Comparison of ENCODE assay signal across 12 mouse cellular contexts in genomic region chr6:129557298-129558023, GRCm38 (mm10). TPM values are rescaled to one million over a fixed set of nuclear protein-coding genes. Genes with fewer than 3 reads are reported as not detected.
A peak's percentile ranks its signal among the peaks of the same experiment; 100 is the strongest.
DNase-seq lines count a peak whose midpoint lies in the region; ATAC-seq lines count a peak whose summit lies in the region.
"Had no signal": no experiment of that assay in that cellular context is flagged by ENCODE, and none has a peak within 500 bp of the region (broad histone marks: within the 10 kb centered on the region; RNA-seq: fewer than 3 reads in every experiment).

No protein-coding gene starts in this region.

- no peaks in the 10 kb centered on the region for H3K9me3 ChIP-seq in hindbrain, embryonic 10.5 days
- no peaks in the 10 kb centered on the region for H3K9me3 ChIP-seq in hindbrain, embryonic 14.5 days (ENCODE audit: control insufficient read depth, low read length)
- H3K9me3 ChIP-seq in forebrain, embryonic 12.5 days = no peaks in the 10 kb centered on the region
- no peaks in the 10 kb centered on the region for H3K9me3 ChIP-seq in liver, embryonic 12.5 days (replicated peaks)
- no peaks in the 10 kb centered on the region for H3K9me3 ChIP-seq in neural tube, embryonic 12.5 days

- no peaks in the 10 kb centered on the region for H3K27me3 ChIP-seq in hindbrain, embryonic 10.5 days (ENCODE audit: insufficient read depth, poor library complexity, severe bottlenecking)
- no peaks in the 10 kb centered on the region for H3K27me3 ChIP-seq in hindbrain, embryonic 14.5 days (ENCODE audit: control insufficient read depth, insufficient read depth, low read length)
- no peaks in the 10 kb centered on the region for H3K27me3 ChIP-seq in forebrain, embryonic 12.5 days
- H3K27me3 ChIP-seq in liver, embryonic 12.5 days (replicated peaks) = peaks cover 5% of the 10 kb centered on the region; the same call in 1 of the 2 replicates
- H3K27me3 ChIP-seq in neural tube, embryonic 12.5 days (replicated peaks) = no peaks in the 10 kb centered on the region

- peak overlapping the region; percentile 59 for H3K27ac ChIP-seq in hindbrain, embryonic 10.5 days
- no peak overlapping the region for H3K27ac ChIP-seq in hindbrain, embryonic 14.5 days
- H3K27ac ChIP-seq in forebrain, embryonic 12.5 days = no peak overlapping the region
- no peak overlapping the region for H3K27ac ChIP-seq in liver, embryonic 12.5 days
- H3K27ac ChIP-seq in neural tube, embryonic 12.5 days = no peak overlapping the region

- no peak overlapping the region for H3K4me3 ChIP-seq in hindbrain, embryonic 10.5 days
- no peak overlapping the region for H3K4me3 ChIP-seq in hindbrain, embryonic 14.5 days (replicated peaks; ENCODE audit: low read length)
- H3K4me3 ChIP-seq in forebrain, embryonic 12.5 days (replicated peaks) = no peak overlapping the region
- no peak overlapping the region for H3K4me3 ChIP-seq in liver, embryonic 12.5 days
- no peak overlapping the region for H3K4me3 ChIP-seq in neural tube, embryonic 12.5 days

- H3K36me3 ChIP-seq in hindbrain, embryonic 10.5 days = no peaks in the 10 kb centered on the region
- no peaks in the 10 kb centered on the region for H3K36me3 ChIP-seq in hindbrain, embryonic 14.5 days (replicated peaks; ENCODE audit: control insufficient read depth, insufficient read depth)
- no peaks in the 10 kb centered on the region for H3K36me3 ChIP-seq in forebrain, embryonic 12.5 days (replicated peaks)
- H3K36me3 ChIP-seq in liver, embryonic 12.5 days = no peaks in the 10 kb centered on the region
- H3K36me3 ChIP-seq in neural tube, embryonic 12.5 days = no peaks in the 10 kb centered on the region

- H3K4me1 ChIP-seq in hindbrain, embryonic 10.5 days (replicated peaks) = peaks cover 19% of the 10 kb centered on the region
- H3K4me1 ChIP-seq in hindbrain, embryonic 14.5 days (replicated peaks; ENCODE audit: control insufficient read depth, insufficient read depth, low read length) = peaks cover 3% of the 10 kb centered on the region; the same call in 1 of the 2 replicates
- peaks cover 13% of the 10 kb centered on the region for H3K4me1 ChIP-seq in forebrain, embryonic 12.5 days
- H3K4me1 ChIP-seq in liver, embryonic 12.5 days = peaks cover 28% of the 10 kb centered on the region
- no peaks in the 10 kb centered on the region for H3K4me1 ChIP-seq in neural tube, embryonic 12.5 days

- no peak for ATAC-seq in hindbrain, embryonic 14.5 days (ENCODE audit: low FRiP score)
- ATAC-seq in forebrain, embryonic 12.5 days (ENCODE audit: low FRiP score) = peak; percentile 45; the same call in 1 of the 2 replicates
- ATAC-seq in liver, embryonic 12.5 days = peak; percentile 89
- ATAC-seq in neural tube, embryonic 12.5 days (ENCODE audit: low FRiP score, low read depth) = peak; percentile 66
- ATAC-seq: Patski had no signal

- peak; percentile 19 for DNase-seq in hindbrain, embryonic 10.5 days (ENCODE audit: low spot score)
- DNase-seq in hindbrain, embryonic 14.5 days (ENCODE audit: low spot score) = no peak
- no peak for DNase-seq in layer of hippocampus, postnatal 36 days
- no peak for DNase-seq in adrenal gland, adult 8-10 months
- DNase-seq in lung, postnatal 25 days (ENCODE audit: low spot score) = no peak
- DNase-seq: kidney, adult 2 months had no signal

- H3K4me2 ChIP-seq in hindbrain, embryonic 14.5 days (replicated peaks) = no peak overlapping the region
- H3K4me2 ChIP-seq in forebrain, embryonic 12.5 days = no peak overlapping the region
- H3K4me2 ChIP-seq in liver, embryonic 12.5 days = peak overlapping the region; percentile 42; the same call in 1 of the 2 replicates
- no peak overlapping the region for H3K4me2 ChIP-seq in neural tube, embryonic 12.5 days (replicated peaks)

- no peak overlapping the region for H3K9ac ChIP-seq in hindbrain, embryonic 14.5 days
- H3K9ac ChIP-seq in forebrain, embryonic 12.5 days = no peak overlapping the region
- no peak overlapping the region for H3K9ac ChIP-seq in liver, embryonic 12.5 days
- no peak overlapping the region for H3K9ac ChIP-seq in neural tube, embryonic 12.5 days

RNA-seq across cellular contexts. Expression of gene Klre1, which starts 20.2 kb away (rescaled TPM):
- not detected in 2 replicates for polyA plus RNA-seq in hindbrain, embryonic 10.5 days (2016; fragmentation: Nextera tagmentation; extraction: Ambion mirVana)
- polyA plus RNA-seq in hindbrain, embryonic 14.5 days (2014; fragmentation: Nextera tagmentation; extraction: Ambion mirVana) = not detected in 2 replicates
- not detected in 2 replicates for polyA plus RNA-seq in forebrain, embryonic 12.5 days (2016; fragmentation: Nextera tagmentation; extraction: Ambion mirVana)
- polyA plus RNA-seq in liver, embryonic 12.5 days (2016; fragmentation: Nextera tagmentation; extraction: Ambion mirVana) = not detected in 2 replicates
- polyA plus RNA-seq in neural tube, embryonic 12.5 days (2016; fragmentation: Nextera tagmentation; extraction: Ambion mirVana) = not detected in 2 replicates
- not detected for total RNA-seq in layer of hippocampus, postnatal 36 days (2021)
- under 1 TPM in 2 of 4 experiments, not detected in 2; 0.22 to 0.44 TPM for total RNA-seq in adrenal gland, adult 8-10 months (2022)
- total RNA-seq: granulocyte monocyte progenitor cell, adult 5-6 weeks had no signal
- polyA plus RNA-seq: embryonic facial prominence, embryonic 14.5 days; Patski had no signal

RNA-seq across cellular contexts. Expression of gene Gabarapl1, which starts 24.5 kb away (rescaled TPM):
- 49.1 and 68.0 TPM in 2 replicates for polyA plus RNA-seq in hindbrain, embryonic 10.5 days (2016; fragmentation: Nextera tagmentation; extraction: Ambion mirVana)
- 74.7 and 80.9 TPM in 2 replicates for polyA plus RNA-seq in hindbrain, embryonic 14.5 days (2014; fragmentation: Nextera tagmentation; extraction: Ambion mirVana)
- polyA plus RNA-seq in forebrain, embryonic 12.5 days (2016; fragmentation: Nextera tagmentation; extraction: Ambion mirVana) = 83.6 and 97.2 TPM in 2 replicates
- polyA plus RNA-seq in liver, embryonic 12.5 days (2016; fragmentation: Nextera tagmentation; extraction: Ambion mirVana) = 37.8 and 38.0 TPM in 2 replicates
- 115 and 119 TPM in 2 replicates for polyA plus RNA-seq in neural tube, embryonic 12.5 days (2016; fragmentation: Nextera tagmentation; extraction: Ambion mirVana)
- 100 to 1,000 TPM; 613 to 662 TPM for total RNA-seq in layer of hippocampus, postnatal 36 days (2021)
- 100 to 1,000 TPM; 264 to 374 (median 322) TPM for total RNA-seq in adrenal gland, adult 8-10 months (2022)

RNA-seq across cellular contexts. Expression of gene Klrd1, which starts 34.1 kb away (rescaled TPM):
- not detected in 2 replicates for polyA plus RNA-seq in hindbrain, embryonic 10.5 days (2016; fragmentation: Nextera tagmentation; extraction: Ambion mirVana)
- not detected in 2 replicates for polyA plus RNA-seq in hindbrain, embryonic 14.5 days (2014; fragmentation: Nextera tagmentation; extraction: Ambion mirVana)
- not detected in 2 replicates for polyA plus RNA-seq in forebrain, embryonic 12.5 days (2016; fragmentation: Nextera tagmentation; extraction: Ambion mirVana)
- polyA plus RNA-seq in liver, embryonic 12.5 days (2016; fragmentation: Nextera tagmentation; extraction: Ambion mirVana) = 0.18 and 0.83 TPM in 2 replicates
- polyA plus RNA-seq in neural tube, embryonic 12.5 days (2016; fragmentation: Nextera tagmentation; extraction: Ambion mirVana) = not detected in 2 replicates
- total RNA-seq in layer of hippocampus, postnatal 36 days (2021) = not detected
- under 1 TPM in 3 of 4 experiments, not detected in 1; 0.46 to 0.68 (median 0.67) TPM for total RNA-seq in adrenal gland, adult 8-10 months (2022)
- polyA plus RNA-seq: Patski had no signal

RNA-seq across cellular contexts. Expression of gene Tmem52b, which starts 45.1 kb away (rescaled TPM):
- polyA plus RNA-seq in hindbrain, embryonic 10.5 days (2016; fragmentation: Nextera tagmentation; extraction: Ambion mirVana) = not detected in 2 replicates
- 0.24 TPM in 1 of 2 replicates, not detected in the other for polyA plus RNA-seq in hindbrain, embryonic 14.5 days (2014; fragmentation: Nextera tagmentation; extraction: Ambion mirVana)
- polyA plus RNA-seq in forebrain, embryonic 12.5 days (2016; fragmentation: Nextera tagmentation; extraction: Ambion mirVana) = not detected in 2 replicates
- not detected in 2 replicates for polyA plus RNA-seq in liver, embryonic 12.5 days (2016; fragmentation: Nextera tagmentation; extraction: Ambion mirVana)
- polyA plus RNA-seq in neural tube, embryonic 12.5 days (2016; fragmentation: Nextera tagmentation; extraction: Ambion mirVana) = not detected in 2 replicates
- total RNA-seq in layer of hippocampus, postnatal 36 days (2021) = not detected
- not detected for total RNA-seq in adrenal gland, adult 8-10 months (2022)
- total RNA-seq: granulocyte monocyte progenitor cell, adult 5-6 weeks had no signal
- polyA plus RNA-seq: embryonic facial prominence, embryonic 14.5 days had no signal

RNA-seq across cellular contexts. Expression of gene Olr1, which starts 50.5 kb away (rescaled TPM):
- 0.09 TPM in 1 of 2 replicates, not detected in the other for polyA plus RNA-seq in hindbrain, embryonic 10.5 days (2016; fragmentation: Nextera tagmentation; extraction: Ambion mirVana)
- not detected in 2 replicates for polyA plus RNA-seq in hindbrain, embryonic 14.5 days (2014; fragmentation: Nextera tagmentation; extraction: Ambion mirVana)
- polyA plus RNA-seq in forebrain, embryonic 12.5 days (2016; fragmentation: Nextera tagmentation; extraction: Ambion mirVana) = not detected in 2 replicates
- 0.74 and 0.83 TPM in 2 replicates for polyA plus RNA-seq in liver, embryonic 12.5 days (2016; fragmentation: Nextera tagmentation; extraction: Ambion mirVana)
- 0.05 TPM in 1 of 2 replicates, not detected in the other for polyA plus RNA-seq in neural tube, embryonic 12.5 days (2016; fragmentation: Nextera tagmentation; extraction: Ambion mirVana)
- not detected for total RNA-seq in layer of hippocampus, postnatal 36 days (2021)
- under 1 TPM in 3 of 4 experiments, not detected in 1; 0.23 to 0.27 (median 0.24) TPM for total RNA-seq in adrenal gland, adult 8-10 months (2022)
- polyA plus RNA-seq: Patski had no signal
